Mouse (Mus musculus): Measurements from ENCODE around the gene Slc27a5.

GRCm38 (mm10) chr7:12979776-12980175, 18.2 kb downstream of the Slc27a5 start:
- TF ChIP-seq CTCF (IDR thresholded peaks at IDR 0.05 in 2 of 3, conservative IDR thresholded peaks at IDR 0.05 in 1 of 3; ENCODE audit: control insufficient read depth in 1 of 3, insufficient read depth in 1 of 3, low read depth in 2 of 3, low read length in 3 of 3, poor library complexity in 1 of 3, severe bottlenecking in 1 of 3) = no peak
- TF ChIP-seq ZKSCAN1 (IDR thresholded peaks at IDR 0.05; ENCODE audit: low read depth, low read length) = no peak
- TF ChIP-seq POLR2AphosphoS2 (IDR thresholded peaks at IDR 0.05; ENCODE audit: low read length) = no peak
- no peak for TF ChIP-seq MAX (IDR thresholded peaks at IDR 0.05; ENCODE audit: low read length)
- no peak for TF ChIP-seq POLR2A (IDR thresholded peaks at IDR 0.05; ENCODE audit: control insufficient read depth in 1 of 2, insufficient read depth in 1 of 2, low read depth in 1 of 2, low read length in 2 of 2, poor library complexity in 1 of 2)
- TF ChIP-seq MYC (IDR thresholded peaks at IDR 0.05; ENCODE audit: low read depth, low read length) = no peak
- TF ChIP-seq JUND (IDR thresholded peaks at IDR 0.05; ENCODE audit: low read depth, low read length) = no peak
- TF ChIP-seq HCFC1 (IDR thresholded peaks at IDR 0.05; ENCODE audit: low read depth, low read length) = no peak

Data from MEL (cell line).